Mouse (Mus musculus): ENCODE measurements at regions not wholly inside any gene's neighbourhood (a gene's known extent, or its start where the extent isn't known, plus 50 kb on each side); places are given as distances from the start of the nearest gene placed in this dataset.

DNA sequence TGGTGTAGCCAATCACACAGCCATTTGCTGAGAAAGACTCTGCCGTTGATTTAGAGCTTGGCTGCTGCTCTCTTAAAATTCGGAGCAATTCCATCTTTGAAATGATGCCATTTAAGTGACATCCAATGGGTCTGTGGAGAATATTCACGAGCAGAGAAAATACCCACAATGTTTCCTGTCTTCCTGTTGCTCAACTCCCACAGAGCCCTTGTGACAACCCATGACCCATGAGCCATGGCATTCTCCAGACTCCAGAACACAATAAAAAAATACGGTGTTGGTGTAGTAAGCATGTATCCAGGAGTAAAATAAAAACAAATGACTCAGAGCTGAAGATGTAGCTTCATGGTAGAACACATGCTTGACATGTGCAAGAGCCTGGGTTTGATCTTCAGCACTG, 532.1 kb upstream of the 4930412O13Rik start:
- TF ChIP-seq CTCF (IDR thresholded peaks at IDR 0.05) = no peak
- no peak overlapping the region for H3K27ac ChIP-seq (ENCODE audit: low read depth, low read length)
- H3K4me1 ChIP-seq (ENCODE audit: insufficient read depth, low read length) = no peaks in the 10 kb centered on the region
- no peak overlapping the region for H3K4me3 ChIP-seq (ENCODE audit: low read depth, low read length)
- H3K4me2 ChIP-seq (ENCODE audit: low read depth, low read length, poor library complexity, severe bottlenecking) = no peak overlapping the region
- no peaks in the 10 kb centered on the region for H3K9me3 ChIP-seq (ENCODE audit: low read length)
- WGBS = 82% methylated on average over 4 of the region's 4 CpGs
- H3K27me3 ChIP-seq (ENCODE audit: insufficient read depth, low read length) = no peaks in the 10 kb centered on the region
- ATAC-seq (ENCODE audit: low FRiP score) = no peak
- no peak overlapping the region for H3K9ac ChIP-seq (replicated peaks; ENCODE audit: low read length, poor library complexity, severe bottlenecking)
- H3K36me3 ChIP-seq (ENCODE audit: insufficient read depth, low read length) = no peaks in the 10 kb centered on the region
- DNase-seq (ENCODE audit: low spot score) = no peak

DNA sequence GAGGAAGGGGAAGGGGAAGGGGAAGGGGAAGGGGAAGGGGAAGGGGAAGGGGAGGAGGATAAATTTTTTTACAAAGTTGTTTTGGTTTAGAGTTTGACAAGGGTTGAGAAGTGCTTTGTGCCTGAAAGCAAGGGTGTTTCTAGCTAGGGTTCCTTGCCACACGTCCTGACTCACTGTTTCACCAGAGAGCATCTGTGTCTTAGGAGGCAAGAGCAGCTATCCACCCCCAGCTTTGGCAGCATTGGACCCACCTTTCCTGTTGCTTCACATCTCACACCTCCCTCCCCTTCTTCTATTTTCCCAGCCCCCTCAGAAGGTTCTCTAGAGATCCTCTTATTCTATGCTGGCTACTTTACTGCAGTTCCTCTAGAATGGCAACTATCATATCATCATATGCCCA, 531.1 kb upstream of the 4930412O13Rik start:
- Histone ChIP-seq H3K4me2 (ENCODE audit: low read depth, low read length, poor library complexity, severe bottlenecking) (no peak overlapping the region), H3K27me3 (ENCODE audit: insufficient read depth, low read length) (no peaks in the 10 kb centered on the region), H3K4me1 (ENCODE audit: insufficient read depth, low read length) (no peaks in the 10 kb centered on the region), H3K9me3 (ENCODE audit: low read length) (no peaks in the 10 kb centered on the region), H3K9ac (replicated peaks; ENCODE audit: low read length, poor library complexity, severe bottlenecking) (no peak overlapping the region), H3K4me3 (ENCODE audit: low read depth, low read length) (no peak overlapping the region), H3K27ac (ENCODE audit: low read depth, low read length) (no peak overlapping the region), H3K36me3 (ENCODE audit: insufficient read depth, low read length) (no peaks in the 10 kb centered on the region)
- ATAC-seq (ENCODE audit: low FRiP score) = no peak
- no peak for DNase-seq (ENCODE audit: low spot score)
- WGBS = 55% methylated on average over 1 of the region's 1 CpGs
- no peak for TF ChIP-seq CTCF (IDR thresholded peaks at IDR 0.05)

DNA sequence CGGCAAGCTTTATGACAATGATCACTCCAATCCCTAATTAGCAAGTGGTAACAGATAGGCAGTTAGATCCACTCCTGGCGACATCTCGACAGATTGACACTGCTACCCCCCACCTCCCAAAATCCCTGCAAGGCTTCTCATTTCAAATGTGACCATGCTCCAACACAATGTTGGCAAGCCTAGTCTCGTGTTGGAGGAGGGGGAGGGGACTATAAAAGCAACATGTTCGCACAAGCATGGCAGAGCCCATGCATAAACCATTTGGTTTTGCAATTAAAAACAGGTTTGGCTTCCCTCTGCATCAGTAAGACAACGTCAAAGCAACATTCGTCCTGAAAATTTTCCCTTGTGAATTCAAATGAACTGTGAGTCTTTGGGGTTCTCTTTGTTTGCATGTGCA, 528.9 kb upstream of the 4930412O13Rik start:
- 43% methylated on average over 7 of the region's 7 CpGs for WGBS
- Histone ChIP-seq H3K4me1 (ENCODE audit: insufficient read depth, low read length) (no peaks in the 10 kb centered on the region), H3K4me3 (ENCODE audit: low read depth, low read length) (no peak overlapping the region), H3K9me3 (ENCODE audit: low read length) (no peaks in the 10 kb centered on the region), H3K27me3 (ENCODE audit: insufficient read depth, low read length) (no peaks in the 10 kb centered on the region), H3K36me3 (ENCODE audit: insufficient read depth, low read length) (no peaks in the 10 kb centered on the region), H3K27ac (ENCODE audit: low read depth, low read length) (no peak overlapping the region), H3K9ac (replicated peaks; ENCODE audit: low read length, poor library complexity, severe bottlenecking) (no peak overlapping the region), H3K4me2 (ENCODE audit: low read depth, low read length, poor library complexity, severe bottlenecking) (no peak overlapping the region)
- no peak for ATAC-seq (ENCODE audit: low FRiP score)
- peak; percentile 31 for DNase-seq (ENCODE audit: low spot score)
- no peak for TF ChIP-seq CTCF (IDR thresholded peaks at IDR 0.05)

DNA sequence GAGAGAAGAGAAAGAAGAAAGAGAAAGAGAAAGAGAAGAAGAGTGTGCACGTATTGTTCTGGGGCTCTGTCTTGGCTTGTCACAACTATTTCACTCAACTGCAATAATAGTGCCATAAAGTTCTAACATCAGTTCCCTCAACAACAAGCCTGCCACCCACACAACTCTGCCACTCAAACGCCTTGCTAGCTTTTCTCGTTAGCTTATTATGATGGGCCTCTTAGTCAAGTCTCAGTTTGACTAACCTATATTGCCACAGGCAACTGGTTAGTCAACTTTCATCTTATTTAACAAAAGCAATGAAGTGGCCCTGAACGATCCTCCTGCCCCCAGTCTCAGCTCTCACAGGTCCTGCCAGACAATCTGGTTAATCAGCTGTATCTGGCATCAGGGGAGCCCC, 521.0 kb upstream of the 4930412O13Rik start:
- WGBS = 69% methylated on average over 4 of the region's 4 CpGs
- no peak for TF ChIP-seq CTCF (IDR thresholded peaks at IDR 0.05)

DNA sequence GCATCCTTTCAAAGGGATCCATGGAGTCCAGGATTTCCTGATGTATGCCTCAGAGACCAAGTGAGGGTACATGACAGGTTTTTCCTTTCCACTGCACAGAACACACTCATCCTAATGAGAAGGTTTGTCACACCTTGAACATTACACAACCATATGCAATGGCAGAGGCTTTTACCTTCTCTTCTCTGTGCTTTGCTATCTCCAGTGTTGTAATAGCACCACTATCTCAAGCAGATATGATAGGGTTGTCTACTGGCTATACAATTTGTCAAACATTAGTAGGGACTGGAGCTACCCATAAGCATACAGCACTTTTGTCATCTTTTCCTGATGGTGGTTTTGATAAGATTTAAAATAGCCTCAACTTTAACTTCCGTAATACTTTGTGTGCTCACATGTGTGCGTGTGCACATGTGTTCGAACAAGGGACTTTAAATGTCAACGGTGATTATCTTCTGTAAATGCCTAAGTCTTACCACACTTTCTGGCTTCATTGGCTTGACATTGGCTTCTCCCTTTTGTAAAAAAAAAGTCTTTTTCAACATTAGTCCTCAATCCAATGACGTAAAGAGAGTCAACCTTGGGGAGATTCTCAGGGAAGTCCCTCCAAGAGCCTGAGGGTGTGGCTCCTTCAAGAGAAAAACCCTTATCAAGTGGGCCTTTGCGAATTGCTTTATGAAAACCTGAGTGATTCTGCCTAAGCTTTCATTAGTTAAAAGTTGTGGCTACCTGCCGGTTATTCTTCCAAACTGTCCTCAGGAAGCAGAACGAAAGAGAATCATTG, 513.1 kb upstream of the 4930412O13Rik start:
- Histone ChIP-seq H3K9me3 (ENCODE audit: low read length) (no peaks in the 10 kb centered on the region), H3K4me1 (ENCODE audit: insufficient read depth, low read length) (no peaks in the 10 kb centered on the region), H3K27me3 (ENCODE audit: insufficient read depth, low read length) (no peaks in the 10 kb centered on the region), H3K27ac (ENCODE audit: low read depth, low read length) (no peak overlapping the region), H3K4me2 (ENCODE audit: low read depth, low read length, poor library complexity, severe bottlenecking) (no peak overlapping the region), H3K4me3 (ENCODE audit: low read depth, low read length) (no peak overlapping the region), H3K36me3 (ENCODE audit: insufficient read depth, low read length) (no peaks in the 10 kb centered on the region), H3K9ac (replicated peaks; ENCODE audit: low read length, poor library complexity, severe bottlenecking) (no peak overlapping the region)
- WGBS = 93% methylated on average over 8 of the region's 8 CpGs
- no peak for ATAC-seq (ENCODE audit: low FRiP score)
- TF ChIP-seq CTCF (IDR thresholded peaks at IDR 0.05) = no peak
- no peak for DNase-seq (ENCODE audit: low spot score)

More for the DNA sequence above, 521.0 kb upstream of the 4930412O13Rik start:
- no peak for ATAC-seq (ENCODE audit: low FRiP score)
- Histone ChIP-seq H3K9me3 (ENCODE audit: low read length) (no peaks in the 10 kb centered on the region), H3K27me3 (ENCODE audit: insufficient read depth, low read length) (no peaks in the 10 kb centered on the region), H3K9ac (replicated peaks; ENCODE audit: low read length, poor library complexity, severe bottlenecking) (no peak overlapping the region), H3K4me2 (ENCODE audit: low read depth, low read length, poor library complexity, severe bottlenecking) (no peak overlapping the region), H3K4me1 (ENCODE audit: insufficient read depth, low read length) (no peaks in the 10 kb centered on the region), H3K4me3 (ENCODE audit: low read depth, low read length) (no peak overlapping the region), H3K27ac (ENCODE audit: low read depth, low read length) (no peak overlapping the region), H3K36me3 (ENCODE audit: insufficient read depth, low read length) (no peaks in the 10 kb centered on the region)
- DNase-seq (ENCODE audit: low spot score) = no peak

DNA sequence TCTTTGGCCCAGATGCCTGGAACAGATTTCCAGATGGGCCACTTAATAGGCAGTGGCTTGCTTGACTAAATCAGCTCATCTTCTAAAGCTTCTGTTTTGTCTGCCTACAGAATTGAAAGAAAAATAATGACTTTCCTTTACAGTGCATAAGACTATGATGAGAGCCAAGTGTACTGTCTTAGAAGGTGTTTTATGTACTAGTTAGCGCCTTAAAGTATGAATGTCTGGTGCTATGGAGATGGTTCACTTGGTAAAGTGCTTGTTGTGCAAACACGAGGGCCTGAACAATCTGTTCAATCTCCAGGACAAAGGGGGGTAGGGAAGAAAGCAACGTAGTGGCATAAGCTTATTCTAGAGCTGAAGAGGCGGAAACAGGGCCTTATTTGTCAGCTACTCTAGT, 511.5 kb upstream of the 4930412O13Rik start:
- Histone ChIP-seq H3K27ac (ENCODE audit: low read depth, low read length) (no peak overlapping the region), H3K9me3 (ENCODE audit: low read length) (no peaks in the 10 kb centered on the region), H3K9ac (replicated peaks; ENCODE audit: low read length, poor library complexity, severe bottlenecking) (no peak overlapping the region), H3K4me1 (ENCODE audit: insufficient read depth, low read length) (no peaks in the 10 kb centered on the region), H3K27me3 (ENCODE audit: insufficient read depth, low read length) (no peaks in the 10 kb centered on the region), H3K4me3 (ENCODE audit: low read depth, low read length) (no peak overlapping the region), H3K36me3 (ENCODE audit: insufficient read depth, low read length) (no peaks in the 10 kb centered on the region), H3K4me2 (ENCODE audit: low read depth, low read length, poor library complexity, severe bottlenecking) (no peak overlapping the region)
- DNase-seq (ENCODE audit: low spot score) (no peak), ATAC-seq (ENCODE audit: low FRiP score) (no peak)
- no peak for TF ChIP-seq CTCF (IDR thresholded peaks at IDR 0.05)
- 69% methylated on average over 4 of the region's 4 CpGs for WGBS

Measured in midbrain, postnatal 0 days (tissue).